Mouse (Mus musculus): ENCODE data around the gene Efcab9. TPM values are rescaled to one million over a fixed set of nuclear protein-coding genes. Genes with fewer than 3 reads are reported as not detected.

Efcab9 gene
- polyA plus RNA-seq, 1 experiment from 2014 or later, result 0.27 TPM

DNA sequence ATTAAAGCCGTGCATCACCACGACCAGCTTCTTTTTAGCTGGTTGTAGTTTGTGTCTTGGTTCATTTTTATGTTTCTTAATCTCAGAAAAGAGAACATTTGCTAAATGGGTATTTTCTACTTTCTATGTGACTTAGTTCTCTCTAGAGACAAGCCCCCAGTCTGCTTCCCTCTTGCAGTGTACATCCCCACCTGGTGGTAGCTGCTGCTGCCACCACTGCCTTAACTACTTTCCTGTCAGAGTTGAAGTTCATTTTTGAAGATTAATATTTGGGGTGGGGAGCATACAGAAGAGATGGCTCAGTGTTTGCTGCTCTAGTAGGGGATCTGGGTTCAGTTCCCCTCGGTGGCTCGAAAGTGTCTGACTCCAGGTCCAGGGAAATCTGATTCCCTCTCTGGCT lies 31.9 kb downstream of the Efcab9 start:
- H3K9me3 ChIP-seq (replicated peaks), result no peaks in the 10 kb centered on the region
- no peak overlapping the region for H3K4me3 ChIP-seq
- 94% methylated on average over 4 of the region's 4 CpGs for WGBS
- no peak for ATAC-seq
- H3K4me2 ChIP-seq, result no peak overlapping the region
- H3K36me3 ChIP-seq (ENCODE audit: poor library complexity, severe bottlenecking), result peaks cover 15% of the 10 kb centered on the region
- H3K27me3 ChIP-seq, result no peaks in the 10 kb centered on the region
- no peak overlapping the region for H3K27ac ChIP-seq
- no peak overlapping the region for H3K9ac ChIP-seq
- peaks cover 10% of the 10 kb centered on the region for H3K4me1 ChIP-seq

DNA sequence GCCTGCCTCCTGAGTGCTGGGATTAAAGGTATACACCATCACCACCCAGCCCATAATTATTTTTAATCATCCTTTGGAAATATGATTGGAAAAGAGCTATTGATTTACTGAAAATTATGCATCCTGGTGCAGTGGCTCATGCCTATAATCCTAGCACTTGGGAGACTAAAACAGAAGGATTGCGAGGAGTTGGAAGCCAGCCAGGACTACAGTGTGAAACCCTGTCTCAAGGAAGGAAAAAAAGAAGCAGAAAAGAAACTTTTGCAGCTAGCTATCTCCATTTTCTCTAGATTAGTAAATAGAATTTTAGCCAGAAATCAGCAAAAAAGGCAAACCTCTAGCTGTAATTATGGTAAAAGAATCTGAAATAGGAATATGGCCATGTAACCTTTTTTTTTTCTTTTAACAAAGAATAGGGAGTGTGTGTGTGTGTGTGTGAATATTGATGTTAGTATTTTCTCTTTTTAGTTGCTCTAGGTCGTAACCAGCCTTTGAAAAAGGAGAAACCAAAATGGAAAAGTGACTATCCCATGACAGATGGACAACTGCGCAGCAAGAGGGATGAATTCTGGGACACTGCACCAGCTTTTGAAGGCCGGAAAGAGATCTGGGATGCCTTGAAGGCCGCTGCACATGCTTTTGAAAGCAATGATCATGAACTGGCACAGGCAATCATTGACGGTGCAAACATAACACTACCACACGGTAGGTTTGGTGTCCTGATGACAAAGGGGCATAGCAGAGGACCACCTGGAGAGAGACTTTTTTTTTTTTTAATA lies 32.9 kb downstream of the Efcab9 start:
- Histone ChIP-seq H3K4me2 (no peak overlapping the region), H3K4me1 (peaks cover 10% of the 10 kb centered on the region), H3K9me3 (replicated peaks) (no peaks in the 10 kb centered on the region), H3K27ac (peak overlapping the region; percentile 70), H3K36me3 (ENCODE audit: poor library complexity, severe bottlenecking) (peaks cover 15% of the 10 kb centered on the region), H3K9ac (no peak overlapping the region), H3K4me3 (no peak overlapping the region), H3K27me3 (no peaks in the 10 kb centered on the region)
- peak; percentile 43; the same call in 1 of the 2 replicates for ATAC-seq
- WGBS, result 73% methylated on average over 7 of the region's 7 CpGs

GRCm38 (mm10) chr11:32495283-32495682 lies 36.6 kb downstream of the Efcab9 start:
- Histone ChIP-seq H3K4me1 (peaks cover 10% of the 10 kb centered on the region), H3K9ac (no peak overlapping the region), H3K27ac (no peak overlapping the region), H3K27me3 (no peaks in the 10 kb centered on the region), H3K36me3 (ENCODE audit: poor library complexity, severe bottlenecking) (peaks cover 4% of the 10 kb centered on the region; the same call in 1 of the 2 replicates), H3K4me2 (no peak overlapping the region), H3K9me3 (replicated peaks) (no peaks in the 10 kb centered on the region), H3K4me3 (no peak overlapping the region)
- no peak for ATAC-seq
- WGBS, result 83% methylated on average over 2 of the region's 2 CpGs

- H3K4me2 ChIP-seq, result no peak overlapping the region
- no peak for ATAC-seq
- H3K36me3 ChIP-seq (ENCODE audit: poor library complexity, severe bottlenecking), result no peaks in the 10 kb centered on the region
- no peaks in the 10 kb centered on the region; the same call in 1 of the 2 replicates for H3K4me1 ChIP-seq
- no peak overlapping the region for H3K4me3 ChIP-seq
- no peak overlapping the region for H3K27ac ChIP-seq
- no peaks in the 10 kb centered on the region for H3K27me3 ChIP-seq
- no peaks in the 10 kb centered on the region for H3K9me3 ChIP-seq (replicated peaks)
- H3K9ac ChIP-seq, result no peak overlapping the region
Measured at GRCm38 (mm10) chr11:32493312-32493711, 38.6 kb downstream of the Efcab9 start.

- Histone ChIP-seq H3K4me1 (no peaks in the 10 kb centered on the region), H3K36me3 (ENCODE audit: poor library complexity, severe bottlenecking) (peaks cover 8% of the 10 kb centered on the region; the same call in 1 of the 2 replicates), H3K4me2 (no peak overlapping the region), H3K4me3 (no peak overlapping the region), H3K27ac (no peak overlapping the region), H3K9ac (no peak overlapping the region), H3K9me3 (replicated peaks) (no peaks in the 10 kb centered on the region), H3K27me3 (no peaks in the 10 kb centered on the region)
- ATAC-seq, result no peak
- WGBS, result 98% methylated on average over 2 of the region's 2 CpGs
Measured at GRCm38 (mm10) chr11:32491079-32491478, 40.8 kb downstream of the Efcab9 start.

GRCm38 (mm10) chr11:32488808-32489670 lies 42.8 kb downstream of the Efcab9 start:
- Histone ChIP-seq H3K4me1 (no peaks in the 10 kb centered on the region), H3K27ac (no peak overlapping the region), H3K4me2 (no peak overlapping the region), H3K36me3 (ENCODE audit: poor library complexity, severe bottlenecking) (peaks cover 8% of the 10 kb centered on the region; the same call in 1 of the 2 replicates), H3K4me3 (no peak overlapping the region), H3K9me3 (replicated peaks) (no peaks in the 10 kb centered on the region), H3K9ac (no peak overlapping the region), H3K27me3 (no peaks in the 10 kb centered on the region)
- no peak for ATAC-seq
- 93% methylated on average over 5 of the region's 5 CpGs for WGBS

DNA sequence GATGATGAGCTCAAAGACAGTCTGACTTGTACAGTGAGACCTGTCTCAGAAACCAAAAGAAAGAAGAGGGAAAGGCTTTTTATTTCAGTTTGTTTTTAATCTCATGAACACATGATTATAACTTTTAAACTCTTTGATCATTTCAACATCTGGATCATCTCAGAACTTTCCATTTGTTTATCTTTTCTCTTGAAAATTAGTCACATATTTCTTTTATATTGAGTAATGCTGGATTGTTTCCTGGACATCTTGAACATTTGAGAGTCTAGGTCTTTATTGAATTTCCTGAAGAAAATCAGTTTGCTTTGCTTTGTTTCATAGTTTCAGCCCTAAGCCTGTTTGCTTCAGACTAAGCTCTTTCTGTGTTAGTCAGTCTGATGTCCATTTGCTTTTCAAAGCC lies 43.5 kb downstream of the Efcab9 start:
- peaks cover 8% of the 10 kb centered on the region; the same call in 1 of the 2 replicates for H3K36me3 ChIP-seq (ENCODE audit: poor library complexity, severe bottlenecking)
- H3K9ac ChIP-seq, result no peak overlapping the region
- H3K4me1 ChIP-seq, result no peaks in the 10 kb centered on the region
- no peak for ATAC-seq
- no peaks in the 10 kb centered on the region for H3K9me3 ChIP-seq (replicated peaks)
- H3K4me2 ChIP-seq, result no peak overlapping the region
- no peaks in the 10 kb centered on the region for H3K27me3 ChIP-seq
- no peak overlapping the region for H3K27ac ChIP-seq
- no peak overlapping the region for H3K4me3 ChIP-seq

- WGBS, result 91% methylated on average over 3 of the region's 3 CpGs
- Histone ChIP-seq H3K9me3 (replicated peaks) (no peaks in the 10 kb centered on the region), H3K9ac (no peak overlapping the region), H3K36me3 (ENCODE audit: poor library complexity, severe bottlenecking) (peaks cover 8% of the 10 kb centered on the region; the same call in 1 of the 2 replicates), H3K4me1 (no peaks in the 10 kb centered on the region), H3K27ac (no peak overlapping the region), H3K4me3 (no peak overlapping the region), H3K4me2 (no peak overlapping the region), H3K27me3 (no peaks in the 10 kb centered on the region)
- ATAC-seq, result no peak
Measured at GRCm38 (mm10) chr11:32487501-32487900, 44.4 kb downstream of the Efcab9 start.

DNA sequence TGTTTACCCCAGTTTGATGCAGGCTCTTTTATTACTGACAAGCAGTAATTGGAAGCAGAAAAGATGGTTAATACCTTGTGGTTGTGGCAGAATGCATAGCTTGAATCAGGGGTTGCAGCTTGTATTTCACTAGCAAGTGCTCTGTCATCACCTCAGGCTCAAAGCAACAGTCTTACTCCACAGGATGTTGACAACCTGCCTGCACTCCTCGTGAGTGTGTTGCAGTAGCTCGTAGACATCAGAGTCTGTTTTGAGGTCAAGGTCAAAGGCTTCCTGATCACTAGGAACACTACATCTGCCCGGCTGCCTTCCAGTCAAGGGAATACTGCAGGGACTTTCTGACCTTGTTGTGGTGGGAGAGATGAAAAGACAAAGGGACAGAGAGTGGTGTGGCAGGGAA lies 45.3 kb downstream of the Efcab9 start:
- H3K4me1 ChIP-seq, result no peaks in the 10 kb centered on the region
- 87% methylated on average over 3 of the region's 3 CpGs for WGBS
- H3K4me3 ChIP-seq, result no peak overlapping the region
- no peak overlapping the region for H3K4me2 ChIP-seq
- peaks cover 8% of the 10 kb centered on the region; the same call in 1 of the 2 replicates for H3K36me3 ChIP-seq (ENCODE audit: poor library complexity, severe bottlenecking)
- H3K27me3 ChIP-seq, result no peaks in the 10 kb centered on the region
- no peak overlapping the region for H3K9ac ChIP-seq
- no peak overlapping the region for H3K27ac ChIP-seq
- ATAC-seq, result no peak
- H3K9me3 ChIP-seq (replicated peaks), result no peaks in the 10 kb centered on the region

DNA sequence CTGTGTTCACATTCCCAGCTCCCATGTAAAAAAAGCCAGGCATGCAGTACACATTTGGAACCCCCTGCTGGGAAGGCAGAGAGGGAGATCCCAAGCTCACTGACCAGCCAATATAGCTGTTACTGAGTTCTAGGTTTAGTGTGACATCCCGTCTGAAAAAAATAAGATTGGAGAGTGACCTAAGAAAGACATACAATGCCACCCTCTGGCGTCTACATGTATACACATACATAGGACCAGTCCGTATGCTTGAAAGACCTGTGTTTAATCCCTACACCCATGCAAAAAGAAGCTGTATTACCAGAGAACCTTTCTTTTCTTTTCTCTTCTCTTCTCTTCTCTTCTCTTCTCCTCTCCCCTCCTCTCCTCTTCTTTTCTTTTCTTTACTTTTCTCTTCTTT lies 46.6 kb downstream of the Efcab9 start:
- Histone ChIP-seq H3K4me3 (no peak overlapping the region), H3K27ac (no peak overlapping the region), H3K4me1 (no peaks in the 10 kb centered on the region), H3K27me3 (no peaks in the 10 kb centered on the region), H3K36me3 (ENCODE audit: poor library complexity, severe bottlenecking) (peaks cover 8% of the 10 kb centered on the region; the same call in 1 of the 2 replicates), H3K9ac (no peak overlapping the region), H3K4me2 (no peak overlapping the region), H3K9me3 (replicated peaks) (no peaks in the 10 kb centered on the region)
- WGBS, result 76% methylated on average over 3 of the region's 3 CpGs
- no peak for ATAC-seq

DNA sequence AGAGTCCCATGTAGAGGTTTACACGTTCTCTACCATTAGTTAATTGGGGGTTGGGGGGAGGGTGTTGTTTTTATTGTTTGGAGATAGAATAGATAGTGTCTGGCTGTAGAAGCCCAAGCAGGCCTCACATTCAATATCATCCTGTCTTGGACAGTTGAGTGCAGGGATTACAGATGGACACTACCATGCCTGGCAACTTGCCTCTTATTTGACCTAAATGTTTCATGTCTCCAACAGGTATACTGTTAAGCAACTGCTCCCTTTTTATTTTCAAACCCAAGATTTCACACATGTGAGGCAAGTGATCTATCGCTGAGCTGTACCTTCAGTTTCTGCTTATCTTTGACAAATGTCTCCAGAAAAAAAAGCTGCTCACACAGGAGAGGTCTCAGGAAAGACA lies 50.4 kb downstream of the Efcab9 start:
- 69% methylated on average over 2 of the region's 2 CpGs for WGBS
- Histone ChIP-seq H3K36me3 (ENCODE audit: poor library complexity, severe bottlenecking) (0 out of 2 replicates have a peak, but pooled peaks cover under 1% of the 10 kb centered on the region), H3K9ac (no peak overlapping the region), H3K9me3 (replicated peaks) (no peaks in the 10 kb centered on the region), H3K27ac (no peak overlapping the region), H3K4me2 (no peak overlapping the region), H3K4me3 (no peak overlapping the region), H3K4me1 (no peaks in the 10 kb centered on the region), H3K27me3 (no peaks in the 10 kb centered on the region)
- no peak for ATAC-seq

GRCm38 (mm10) chr11:32475487-32476236 lies 56.2 kb downstream of the Efcab9 start:
- H3K36me3 ChIP-seq (ENCODE audit: poor library complexity, severe bottlenecking), result no peaks in the 10 kb centered on the region
- no peak overlapping the region for H3K9ac ChIP-seq
- H3K9me3 ChIP-seq (replicated peaks), result no peaks in the 10 kb centered on the region
- peaks cover 3% of the 10 kb centered on the region; the same call in 1 of the 2 replicates for H3K4me1 ChIP-seq
- no peak overlapping the region for H3K4me3 ChIP-seq
- ATAC-seq, result no peak
- no peak overlapping the region for H3K4me2 ChIP-seq
- WGBS, result 82% methylated on average over 5 of the region's 5 CpGs
- no peak overlapping the region for H3K27ac ChIP-seq
- H3K27me3 ChIP-seq, result no peaks in the 10 kb centered on the region

Data from forebrain, embryonic 13.5 days (tissue).